Mouse (Mus musculus): ENCODE measurements around the gene Pex11b. TPM values are rescaled to one million over a fixed set of nuclear protein-coding genes. Genes with fewer than 3 reads are reported as not detected.
"Not testable (repeated sequence)": the region's sequence is repeated elsewhere in the genome, so short reads cannot be mapped to it uniquely, and the experiment has no call there.

The Pex11b gene
- polyA plus RNA-seq, 1 experiment from 2014 or later: 56.2 TPM

DNA sequence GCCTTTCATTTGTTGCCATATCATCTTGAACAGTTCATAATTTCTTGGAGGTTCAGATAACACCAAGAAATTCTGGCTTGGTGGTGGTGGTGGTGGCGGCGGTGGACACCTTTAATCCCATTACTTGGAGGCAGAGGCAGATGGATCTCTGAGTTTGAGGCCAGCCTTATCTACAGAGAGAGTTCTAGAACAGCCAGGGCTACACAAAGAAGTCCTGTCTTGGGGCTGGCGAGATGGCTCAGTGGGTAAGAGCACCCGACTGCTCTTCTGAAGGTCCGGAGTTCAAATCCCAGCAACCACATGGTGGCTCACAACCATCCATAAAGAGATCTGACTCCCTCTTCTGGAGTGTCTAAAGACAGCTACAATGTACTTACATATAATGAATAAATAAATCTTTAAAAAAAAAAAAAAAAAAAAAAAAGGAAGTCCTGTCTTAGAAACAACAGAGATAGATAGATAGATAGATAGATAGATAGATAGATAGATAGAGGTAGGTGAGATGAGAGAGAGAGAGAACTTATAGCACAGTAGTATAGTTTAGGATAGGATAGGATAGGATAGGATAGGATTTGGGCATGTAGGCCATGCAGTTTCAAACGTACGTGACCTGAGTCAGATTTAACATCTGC is 30.7 kb downstream of the Pex11b start:
- H3K27ac ChIP-seq; H3K36me3 ChIP-seq; H3K27me3 ChIP-seq; ATAC-seq (ENCODE audit: borderline replicate concordance, extremely low read depth, low FRiP score, low TSS enrichment); H3K4me3 ChIP-seq; H3K4me2 ChIP-seq; H3K9me3 ChIP-seq; H3K9ac ChIP-seq: not testable (repeated sequence)
- WGBS: 86% methylated on average over 7 of the region's 7 CpGs
- peaks cover 24% of the 10 kb centered on the region for H3K4me1 ChIP-seq

DNA sequence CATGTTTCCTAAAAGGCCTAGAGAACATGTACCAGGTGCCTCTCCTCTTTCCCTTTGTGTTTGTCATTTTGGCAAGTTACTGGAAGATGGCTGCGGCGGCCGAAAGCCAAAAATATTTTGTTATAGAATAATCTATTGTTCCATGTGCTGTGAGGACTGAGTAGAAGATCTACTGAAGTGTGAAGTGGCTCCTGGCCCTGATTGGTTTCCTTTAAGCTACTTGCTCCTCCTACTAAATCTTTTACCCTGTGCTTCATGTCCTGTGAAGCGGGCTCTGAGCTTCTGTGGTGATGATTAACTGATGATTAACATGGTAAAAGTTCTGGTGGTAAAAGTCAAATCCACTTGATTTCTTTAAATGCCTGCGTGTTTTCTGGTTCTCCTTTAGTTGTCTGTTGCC is 31.7 kb downstream of the Pex11b start:
- ATAC-seq (ENCODE audit: borderline replicate concordance, extremely low read depth, low FRiP score, low TSS enrichment): no peak
- no peaks in the 10 kb centered on the region for H3K27me3 ChIP-seq
- no peaks in the 10 kb centered on the region for H3K9me3 ChIP-seq
- H3K4me3 ChIP-seq: no peak overlapping the region
- H3K27ac ChIP-seq: no peak overlapping the region
- WGBS: 91% methylated on average over 5 of the region's 5 CpGs
- H3K36me3 ChIP-seq: no peaks in the 10 kb centered on the region
- H3K4me2 ChIP-seq: no peak overlapping the region
- no peak overlapping the region for H3K9ac ChIP-seq
- peaks cover 24% of the 10 kb centered on the region for H3K4me1 ChIP-seq

DNA sequence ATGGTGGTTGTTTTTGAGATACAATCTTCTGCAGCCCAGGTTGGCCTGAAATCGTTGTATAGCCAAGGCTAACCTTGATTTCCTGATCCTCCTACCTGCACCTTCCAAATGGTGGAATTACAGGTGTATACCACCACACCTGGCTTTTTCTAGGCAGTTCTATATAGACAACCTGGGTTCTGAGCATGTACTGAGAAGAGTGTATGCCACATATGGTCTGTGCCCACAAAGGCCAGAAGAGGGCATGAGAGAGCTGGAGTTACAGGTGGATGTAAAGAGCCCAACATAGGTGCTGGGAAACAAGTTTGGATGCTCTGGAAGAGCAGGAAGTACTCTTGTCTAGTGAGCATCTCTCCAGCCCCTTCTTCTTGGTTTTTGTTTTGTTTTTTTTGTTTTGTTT is 32.1 kb downstream of the Pex11b start:
- Histone ChIP-seq H3K27ac (no peak overlapping the region), H3K36me3 (no peaks in the 10 kb centered on the region), H3K9ac (no peak overlapping the region), H3K4me2 (no peak overlapping the region), H3K4me3 (no peak overlapping the region), H3K4me1 (peaks cover 24% of the 10 kb centered on the region), H3K9me3 (no peaks in the 10 kb centered on the region), H3K27me3 (no peaks in the 10 kb centered on the region)
- 29% methylated on average over 1 of the region's 1 CpGs for WGBS
- ATAC-seq (ENCODE audit: borderline replicate concordance, extremely low read depth, low FRiP score, low TSS enrichment): no peak

DNA sequence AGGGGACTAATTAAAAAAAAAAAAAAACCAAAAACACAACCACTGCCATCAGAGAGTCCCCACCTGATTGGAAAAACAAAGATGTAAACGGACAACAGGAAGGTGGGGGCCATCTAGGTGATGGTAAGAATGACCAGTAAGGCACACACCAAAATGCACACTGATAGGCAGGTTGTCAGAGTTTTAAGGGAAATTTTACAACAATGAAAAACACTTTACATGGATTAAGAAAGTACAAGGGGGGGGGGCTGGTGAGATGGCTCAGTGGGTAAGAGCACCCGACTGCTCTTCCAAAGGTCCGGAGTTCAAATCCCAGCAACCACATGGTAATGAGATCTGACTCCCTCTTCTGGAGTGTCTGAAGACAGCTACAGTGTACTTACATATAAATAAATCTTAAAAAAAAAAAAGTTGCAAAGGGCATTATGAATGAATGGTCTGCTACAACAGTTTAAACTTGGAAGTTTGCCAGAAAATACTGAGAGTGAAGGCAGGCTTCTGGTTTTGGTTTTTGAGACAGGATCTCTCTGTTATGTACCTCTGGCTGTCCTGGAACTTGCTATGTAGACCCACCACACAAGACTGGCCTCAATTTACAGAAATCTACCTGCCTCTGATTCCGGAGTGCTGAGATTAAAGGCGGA is 33.4 kb downstream of the Pex11b start:
- no peak overlapping the region for H3K4me3 ChIP-seq
- WGBS: 88% methylated on average over 5 of the region's 5 CpGs
- no peaks in the 10 kb centered on the region for H3K36me3 ChIP-seq
- no peaks in the 10 kb centered on the region for H3K27me3 ChIP-seq
- peaks cover 15% of the 10 kb centered on the region for H3K4me1 ChIP-seq
- H3K4me2 ChIP-seq: no peak overlapping the region
- no peak overlapping the region for H3K27ac ChIP-seq
- ATAC-seq (ENCODE audit: borderline replicate concordance, extremely low read depth, low FRiP score, low TSS enrichment): no peak
- no peak overlapping the region for H3K9ac ChIP-seq
- no peaks in the 10 kb centered on the region for H3K9me3 ChIP-seq

DNA sequence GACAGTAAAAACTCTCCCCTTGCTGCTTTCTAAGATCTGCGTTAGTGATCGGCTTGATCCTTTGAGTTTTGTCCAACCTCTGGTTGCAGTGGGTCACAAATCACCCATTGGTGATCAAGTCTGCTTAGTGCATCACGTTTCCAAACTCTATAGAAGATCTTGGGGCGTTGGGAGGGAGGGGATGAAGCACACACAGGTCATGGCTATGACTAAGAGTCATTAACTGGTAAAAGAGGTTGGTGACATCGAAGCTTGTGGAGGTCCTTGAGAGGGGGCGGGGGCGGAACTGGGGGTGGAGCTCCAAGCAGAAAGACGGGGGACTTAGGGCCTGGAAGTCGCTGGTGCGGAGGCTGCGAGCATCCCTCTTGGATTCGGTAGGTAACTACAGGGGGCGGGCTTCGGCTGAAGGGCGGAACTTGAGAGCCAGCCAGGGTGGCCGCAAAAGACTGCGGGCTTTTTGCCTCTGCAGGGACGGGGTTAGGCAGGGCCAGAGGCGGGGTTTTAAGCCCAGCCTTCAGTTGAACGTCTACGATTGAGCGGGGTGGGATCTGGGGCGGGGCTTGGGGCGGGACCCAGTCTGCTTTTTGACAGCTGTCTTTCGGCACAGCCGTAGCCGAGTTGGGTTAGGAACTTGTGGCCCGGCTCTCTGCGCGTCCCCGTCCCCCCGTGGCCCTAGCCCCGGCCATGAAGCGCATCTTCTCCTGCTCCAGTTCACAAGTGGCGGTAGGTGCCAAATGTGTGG is 34.7 kb downstream of the Pex11b start, which contains the start of gene Ankrd35:
Gene Ankrd35 (plus strand): TSS at position 405 of the 742 bp plus-strand sequence.
- no peaks in the 10 kb centered on the region for H3K36me3 ChIP-seq
- peak within 1 kb of the TSS; percentile 43 for H3K4me3 ChIP-seq
- H3K4me1 ChIP-seq: peaks cover 7% of the 10 kb centered on the region; the same call in 1 of the 2 replicates
- 4% methylated on average over 35 of the region's 35 CpGs for WGBS
- ATAC-seq (ENCODE audit: borderline replicate concordance, extremely low read depth, low FRiP score, low TSS enrichment): peak; percentile 97
- no peaks in the 10 kb centered on the region for H3K27me3 ChIP-seq
- peak within 1 kb of the TSS; percentile 89 for H3K4me2 ChIP-seq
- H3K9me3 ChIP-seq: no peaks in the 10 kb centered on the region
- H3K27ac ChIP-seq: no peak within 1 kb of the TSS
- H3K9ac ChIP-seq: peak within 1 kb of the TSS; percentile 16; the same call in 1 of the 2 replicates

DNA sequence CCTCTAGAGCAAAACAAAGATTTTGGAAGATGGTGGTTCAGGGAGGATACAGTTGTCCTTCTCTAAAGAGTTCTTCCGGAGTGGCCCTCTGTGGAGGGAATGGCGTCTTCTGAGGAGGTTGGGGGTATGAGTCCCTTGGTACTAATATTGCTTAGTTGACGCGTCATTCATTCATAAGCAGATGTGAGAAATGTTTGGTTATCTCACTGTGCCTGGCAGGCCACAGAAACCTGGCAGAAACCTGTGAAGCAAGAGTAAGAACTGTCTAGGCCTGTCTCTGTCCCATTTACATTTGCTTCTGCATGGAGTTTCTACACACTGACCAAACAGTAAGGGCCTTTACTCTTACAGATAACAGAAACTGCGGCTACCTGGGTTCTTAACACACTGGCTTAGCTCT is 36.3 kb downstream of the Pex11b start:
- no peak overlapping the region for H3K27ac ChIP-seq
- H3K4me3 ChIP-seq: no peak overlapping the region
- H3K36me3 ChIP-seq: no peaks in the 10 kb centered on the region
- H3K9ac ChIP-seq: no peak overlapping the region
- peaks cover 7% of the 10 kb centered on the region; the same call in 1 of the 2 replicates for H3K4me1 ChIP-seq
- ATAC-seq (ENCODE audit: borderline replicate concordance, extremely low read depth, low FRiP score, low TSS enrichment): no peak
- H3K9me3 ChIP-seq: no peaks in the 10 kb centered on the region
- no peaks in the 10 kb centered on the region for H3K27me3 ChIP-seq
- H3K4me2 ChIP-seq: no peak overlapping the region
- WGBS: 93% methylated on average over 5 of the region's 5 CpGs

DNA sequence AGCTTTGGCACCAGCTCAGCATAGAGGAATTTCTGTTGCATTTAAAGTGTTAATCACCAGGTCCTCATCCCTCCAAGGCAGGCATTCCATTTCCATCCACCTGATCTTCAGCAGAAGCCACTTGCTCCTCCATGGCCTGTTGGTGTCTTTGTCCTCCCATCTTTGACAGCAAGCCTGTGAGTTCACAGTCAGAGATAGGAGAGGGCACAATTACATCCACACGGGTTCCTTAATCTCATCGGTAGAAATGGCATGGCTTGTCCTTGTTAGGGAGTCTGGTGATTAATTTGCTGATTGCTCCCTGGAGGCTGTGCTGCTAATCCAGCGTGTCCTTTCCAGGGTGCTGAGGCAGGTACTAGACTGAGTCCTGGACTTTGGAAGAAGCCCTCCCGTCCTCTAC is 38.3 kb downstream of the Pex11b start:
- no peak overlapping the region for H3K4me2 ChIP-seq
- ATAC-seq (ENCODE audit: borderline replicate concordance, extremely low read depth, low FRiP score, low TSS enrichment): no peak
- no peaks in the 10 kb centered on the region for H3K27me3 ChIP-seq
- no peak overlapping the region for H3K4me3 ChIP-seq
- no peak overlapping the region for H3K9ac ChIP-seq
- no peaks in the 10 kb centered on the region for H3K9me3 ChIP-seq
- no peak overlapping the region for H3K27ac ChIP-seq
- H3K36me3 ChIP-seq: no peaks in the 10 kb centered on the region
- WGBS: 65% methylated on average over 4 of the region's 4 CpGs
- H3K4me1 ChIP-seq: peaks cover 7% of the 10 kb centered on the region; the same call in 1 of the 2 replicates

DNA sequence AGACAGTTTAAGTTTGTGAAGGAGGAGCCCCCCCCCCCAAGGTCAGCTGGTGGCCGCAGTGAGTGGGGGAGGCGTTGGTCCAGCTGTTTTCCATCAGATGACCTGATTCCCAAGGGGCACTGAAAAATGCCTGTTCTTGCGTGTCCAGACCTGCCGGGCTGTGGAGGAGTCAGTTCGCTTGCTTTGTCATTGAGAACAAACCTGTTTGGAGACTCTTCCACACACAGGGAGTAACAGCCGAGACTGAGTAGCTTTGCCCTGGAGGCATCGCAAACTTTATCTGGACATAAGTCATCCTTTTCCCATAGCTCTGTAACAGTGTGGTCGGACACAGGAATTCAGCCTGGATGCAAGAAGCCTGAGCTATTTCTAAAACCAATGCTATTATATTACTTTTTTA is 39.3 kb downstream of the Pex11b start:
- H3K27me3 ChIP-seq: 0 out of 2 replicates have a peak, but pooled peaks cover 2% of the 10 kb centered on the region
- peaks cover 7% of the 10 kb centered on the region; the same call in 1 of the 2 replicates for H3K4me1 ChIP-seq
- H3K4me3 ChIP-seq: no peak overlapping the region
- no peak overlapping the region for H3K27ac ChIP-seq
- H3K9me3 ChIP-seq: no peaks in the 10 kb centered on the region
- H3K9ac ChIP-seq: no peak overlapping the region
- 31% methylated on average over 8 of the region's 8 CpGs for WGBS
- no peak for ATAC-seq (ENCODE audit: borderline replicate concordance, extremely low read depth, low FRiP score, low TSS enrichment)
- no peaks in the 10 kb centered on the region for H3K36me3 ChIP-seq
- H3K4me2 ChIP-seq: no peak overlapping the region

DNA sequence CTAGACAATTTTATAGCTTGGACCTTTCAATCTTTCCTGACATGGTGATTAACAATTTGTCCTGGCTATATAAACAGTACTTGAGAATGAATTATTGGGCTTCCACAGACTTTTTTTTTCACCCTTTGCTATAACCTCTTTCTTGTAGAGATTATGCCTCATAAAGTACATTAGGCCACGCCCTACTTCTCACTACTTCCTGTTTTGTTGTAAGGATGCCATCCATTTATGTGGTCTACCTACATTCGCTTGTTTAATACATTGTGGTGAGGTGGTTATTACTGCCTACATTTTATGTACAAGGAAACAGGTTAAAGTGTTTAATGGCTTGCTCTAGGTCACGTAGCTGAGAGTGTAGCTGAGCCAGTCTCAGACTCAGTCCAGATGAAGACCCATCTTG is 40.0 kb downstream of the Pex11b start:
- ATAC-seq (ENCODE audit: borderline replicate concordance, extremely low read depth, low FRiP score, low TSS enrichment): no peak
- Histone ChIP-seq H3K9me3 (no peaks in the 10 kb centered on the region), H3K4me3 (no peak overlapping the region), H3K4me1 (peaks cover 5% of the 10 kb centered on the region; the same call in 1 of the 2 replicates), H3K4me2 (no peak overlapping the region), H3K27me3 (peaks cover 10% of the 10 kb centered on the region), H3K36me3 (no peaks in the 10 kb centered on the region), H3K9ac (no peak overlapping the region), H3K27ac (no peak overlapping the region)
- 78% methylated on average over 3 of the region's 3 CpGs for WGBS

DNA sequence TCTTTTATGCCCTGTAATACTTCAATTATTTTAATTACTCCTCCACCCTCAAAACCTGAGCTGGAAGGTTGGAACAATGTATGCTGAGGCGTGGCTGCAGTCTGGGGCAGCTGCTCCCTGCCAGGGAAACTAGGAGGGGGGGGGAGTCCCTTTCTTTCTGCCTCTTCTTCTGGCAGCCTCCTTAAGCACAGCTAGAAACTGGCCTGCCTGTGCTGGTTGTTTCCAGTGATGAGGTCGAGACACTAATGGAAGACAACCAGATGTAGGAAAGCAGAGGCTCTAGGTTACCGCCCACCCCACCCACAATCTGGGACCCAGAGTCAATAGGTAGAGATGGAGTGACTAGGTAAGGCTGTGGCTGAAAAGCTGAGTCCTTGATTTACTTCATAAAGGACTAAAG is 40.5 kb downstream of the Pex11b start:
- Histone ChIP-seq H3K9me3 (no peaks in the 10 kb centered on the region), H3K4me1 (0 out of 2 replicates have a peak, but pooled peaks cover under 1% of the 10 kb centered on the region), H3K4me2 (no peak overlapping the region), H3K36me3 (no peaks in the 10 kb centered on the region), H3K4me3 (no peak overlapping the region), H3K27me3 (peaks cover 15% of the 10 kb centered on the region), H3K9ac (no peak overlapping the region), H3K27ac (no peak overlapping the region)
- no peak for ATAC-seq (ENCODE audit: borderline replicate concordance, extremely low read depth, low FRiP score, low TSS enrichment)
- WGBS: 57% methylated on average over 3 of the region's 3 CpGs

DNA sequence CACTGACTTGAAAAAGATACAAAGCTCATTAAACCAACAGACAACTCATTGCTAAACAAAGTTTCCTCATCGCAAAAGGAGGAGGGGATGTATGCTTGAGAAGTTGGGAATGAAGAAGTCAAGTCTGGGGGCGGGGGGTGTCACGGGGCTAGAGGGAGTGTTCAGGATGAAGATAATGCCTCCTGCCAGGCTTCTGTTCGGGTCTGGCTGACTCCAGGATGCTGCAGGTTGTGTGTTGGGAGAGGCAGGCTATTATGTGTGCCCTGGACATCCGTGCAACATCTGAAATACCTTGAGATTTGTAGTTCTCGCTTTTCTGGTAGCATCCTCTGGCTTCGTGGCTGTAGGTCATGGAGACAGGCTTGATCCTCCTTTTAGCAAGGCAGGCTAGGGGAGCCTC is 43.3 kb downstream of the Pex11b start:
- no peaks in the 10 kb centered on the region for H3K9me3 ChIP-seq
- WGBS: 66% methylated on average over 7 of the region's 7 CpGs
- H3K4me1 ChIP-seq: no peaks in the 10 kb centered on the region
- H3K27ac ChIP-seq: no peak overlapping the region
- H3K27me3 ChIP-seq: peaks cover 25% of the 10 kb centered on the region
- H3K9ac ChIP-seq: no peak overlapping the region
- no peak overlapping the region for H3K4me3 ChIP-seq
- ATAC-seq (ENCODE audit: borderline replicate concordance, extremely low read depth, low FRiP score, low TSS enrichment): no peak
- H3K4me2 ChIP-seq: no peak overlapping the region
- H3K36me3 ChIP-seq: no peaks in the 10 kb centered on the region

DNA sequence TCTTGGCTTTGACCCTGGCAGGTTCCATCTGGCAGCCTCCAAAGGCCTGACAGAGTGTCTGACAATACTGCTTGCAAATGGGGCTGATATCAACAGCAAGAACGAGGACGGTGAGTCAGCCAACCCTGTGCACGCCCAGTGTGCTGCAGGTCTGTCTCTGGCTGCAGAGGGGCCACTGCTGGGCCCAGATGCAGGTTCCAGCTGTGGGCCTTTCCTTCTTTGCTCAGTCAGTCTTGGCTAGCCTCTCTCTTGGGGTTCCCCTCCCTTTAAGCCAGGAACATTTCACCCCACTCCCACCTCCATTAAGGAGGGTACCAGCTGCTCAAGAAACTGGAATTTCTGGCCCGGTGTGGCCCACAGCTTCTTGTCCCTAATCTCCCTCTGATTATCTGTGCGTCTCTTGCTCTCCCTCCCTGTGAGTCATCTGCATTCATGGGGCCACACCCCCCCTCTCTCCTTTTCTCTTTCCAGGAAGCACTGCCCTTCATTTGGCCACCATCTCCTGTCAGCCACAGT is 44.0 kb downstream of the Pex11b start:
- H3K4me3 ChIP-seq: no peak overlapping the region
- no peak overlapping the region for H3K4me2 ChIP-seq
- no peaks in the 10 kb centered on the region for H3K4me1 ChIP-seq
- 34% methylated on average over 5 of the region's 5 CpGs for WGBS
- no peak overlapping the region for H3K27ac ChIP-seq
- H3K36me3 ChIP-seq: no peaks in the 10 kb centered on the region
- no peak overlapping the region for H3K9ac ChIP-seq
- H3K27me3 ChIP-seq: peaks cover 33% of the 10 kb centered on the region
- H3K9me3 ChIP-seq: no peaks in the 10 kb centered on the region
- ATAC-seq (ENCODE audit: borderline replicate concordance, extremely low read depth, low FRiP score, low TSS enrichment): no peak
